Mouse (Mus musculus): ENCODE measurements around the gene Hist1h1a.
"Not testable (repeated sequence)": the region's sequence is repeated elsewhere in the genome, so short reads cannot be mapped to it uniquely, and the experiment has no call there.

The Hist1h1a gene

GRCm38 (mm10) chr13:23743215-23743614 lies 20.3 kb upstream of the Hist1h1a start:
- in situ Hi-C loops (cut with MboI; ENCODE audit: low sequenced_read_pairs) = no loop called here

GRCm38 (mm10) chr13:23743963-23744362 lies 19.5 kb upstream of the Hist1h1a start:
- in situ Hi-C loops (cut with MboI; ENCODE audit: low sequenced_read_pairs) = no loop called here

GRCm38 (mm10) chr13:23744421-23745380 lies 18.8 kb upstream of the Hist1h1a start:
- in situ Hi-C loops (cut with MboI; ENCODE audit: low sequenced_read_pairs) = no loop called here

GRCm38 (mm10) chr13:23745381-23746161 lies 17.9 kb upstream of the Hist1h1a start, which contains the start of gene Hist1h3c:
Hist1h3c (minus strand) TSS chr13:23745602.
- in situ Hi-C loops (cut with MboI; ENCODE audit: low sequenced_read_pairs) = no loop called here

GRCm38 (mm10) chr13:23746201-23747080 lies 17.0 kb upstream of the Hist1h1a start, which contains the start of gene Hist1h2bb:
Hist1h2bb (plus strand) TSS chr13:23746734.
- in situ Hi-C loops (cut with MboI; ENCODE audit: low sequenced_read_pairs) = not testable (repeated sequence)

GRCm38 (mm10) chr13:23747081-23747891 lies 16.2 kb upstream of the Hist1h1a start:
- in situ Hi-C loops (cut with MboI; ENCODE audit: low sequenced_read_pairs) = no loop called here

- in situ Hi-C loops (cut with MboI; ENCODE audit: low sequenced_read_pairs) = no loop called here
Measured at GRCm38 (mm10) chr13:23747892-23748288, 15.6 kb upstream of the Hist1h1a start.

- in situ Hi-C loops (cut with MboI; ENCODE audit: low sequenced_read_pairs) = loop anchor here (25.0 kb wide), 1 partner anchor 1712 kb away; the partner anchor contains the start of genes Hist1h2ag, Hist1h2ah, Hist1h2bj and Hist1h2bk
Measured at GRCm38 (mm10) chr13:23749563-23750121, 13.8 kb upstream of the Hist1h1a start.

GRCm38 (mm10) chr13:23750839-23751477 lies 12.5 kb upstream of the Hist1h1a start, which contains the start of gene Hist1h2ab:
Hist1h2ab (plus strand) TSS chr13:23751126.
- in situ Hi-C loops (cut with MboI; ENCODE audit: low sequenced_read_pairs) = loop anchor here (25.0 kb wide), 1 partner anchor 1714 kb away; the partner anchor contains the start of genes Hist1h2ag, Hist1h2ah, Hist1h2bj and Hist1h2bk

GRCm38 (mm10) chr13:23751478-23751956 lies 11.9 kb upstream of the Hist1h1a start:
- in situ Hi-C loops (cut with MboI; ENCODE audit: low sequenced_read_pairs) = loop anchor here (25.0 kb wide), 1 partner anchor 1714 kb away; the partner anchor contains the start of genes Hist1h2ag, Hist1h2ah, Hist1h2bj and Hist1h2bk

GRCm38 (mm10) chr13:23752067-23752741 lies 11.3 kb upstream of the Hist1h1a start, which contains the start of gene Hist1h3b:
Hist1h3b (plus strand) TSS chr13:23752267.
- in situ Hi-C loops (cut with MboI; ENCODE audit: low sequenced_read_pairs) = loop anchor here (25.0 kb wide), 1 partner anchor 1715 kb away; the partner anchor contains the start of genes Hist1h2ag, Hist1h2ah, Hist1h2bj and Hist1h2bk

GRCm38 (mm10) chr13:23752742-23753172 lies 10.7 kb upstream of the Hist1h1a start:
- in situ Hi-C loops (cut with MboI; ENCODE audit: low sequenced_read_pairs) = loop anchor here (25.0 kb wide), 1 partner anchor 1715 kb away; the partner anchor contains the start of genes Hist1h2ag, Hist1h2ah, Hist1h2bj and Hist1h2bk

- in situ Hi-C loops (cut with MboI; ENCODE audit: low sequenced_read_pairs) = loop anchor here (25.0 kb wide), 1 partner anchor 1716 kb away; the partner anchor contains the start of genes Hist1h2ag, Hist1h2ah, Hist1h2bj and Hist1h2bk
Measured at GRCm38 (mm10) chr13:23753314-23754078, 10.0 kb upstream of the Hist1h1a start.

- in situ Hi-C loops (cut with MboI; ENCODE audit: low sequenced_read_pairs) = loop anchor here (25.0 kb wide), 1 partner anchor 1718 kb away; the partner anchor contains the start of genes Hist1h2ag, Hist1h2ah, Hist1h2bj and Hist1h2bk
Measured at GRCm38 (mm10) chr13:23755000-23755399, 8.5 kb upstream of the Hist1h1a start.

- in situ Hi-C loops (cut with MboI; ENCODE audit: low sequenced_read_pairs) = loop anchor here (25.0 kb wide), 1 partner anchor 1719 kb away; the partner anchor contains the start of genes Hist1h2ag, Hist1h2ah, Hist1h2bj and Hist1h2bk
Measured at GRCm38 (mm10) chr13:23756790-23757189, 6.7 kb upstream of the Hist1h1a start, which contains the start of gene Hist1h4b. Hist1h4b (plus strand) TSS chr13:23757013.

Measured in CH12F3 (cell line).